Mouse (Mus musculus) hindbrain, embryonic 16.5 days (tissue): ENCODE data around the gene Zcwpw1. TPM values are rescaled to one million over a fixed set of nuclear protein-coding genes. Genes with fewer than 3 reads are reported as not detected.
"Not testable (repeated sequence)": the region's sequence is repeated elsewhere in the genome, so short reads cannot be mapped to it uniquely, and the experiment has no call there.

Experiments
- ATAC-seq: fragments of 200-750 bp; cut with Nextera tagmentation; 2 replicates; pipeline ENCODE4 v1.8.0; 2017; ENCODE audit warnings: moderate TSS enrichment, moderate library complexity
- H3K27ac ChIP-seq: fragments of 300-500 bp; sonication (generic); 2 replicates; pipeline ENCODE4 v1.5.1; 2014; ENCODE audit warnings: low read depth, mild to moderate bottlenecking, control low read depth, low read length, moderate library complexity
- H3K27me3 ChIP-seq: fragments of 300-500 bp; sonication (generic); replicated peaks from 2 replicates; pipeline ENCODE4 v1.6.1; 2014; ENCODE audit warnings: low read length; ENCODE audit not compliant: control insufficient read depth, insufficient read depth
- H3K36me3 ChIP-seq: fragments of 300-500 bp; sonication (generic); 2 replicates; pipeline ENCODE4 v1.6.1; 2014; ENCODE audit warnings: mild to moderate bottlenecking, low read length, moderate library complexity, mixed read lengths; ENCODE audit not compliant: control insufficient read depth, insufficient read depth
- H3K4me1 ChIP-seq: fragments of 300-500 bp; sonication (generic); 2 replicates; pipeline ENCODE4 v1.6.1; 2014; ENCODE audit warnings: low read depth, low read length; ENCODE audit not compliant: control insufficient read depth, insufficient read depth
- H3K4me2 ChIP-seq: fragments of 300-500 bp; sonication (generic); 2 replicates; pipeline ENCODE4 v1.6.1; 2014; ENCODE audit warnings: mild to moderate bottlenecking, low read length, control low read depth, moderate library complexity
- H3K4me3 ChIP-seq: fragments of 300-500 bp; sonication (generic); 2 replicates; pipeline ENCODE4 v1.5.1; 2014; ENCODE audit warnings: mild to moderate bottlenecking, low read length, control low read depth, moderate library complexity
- H3K9ac ChIP-seq: fragments of 300-500 bp; sonication (generic); 2 replicates; pipeline ENCODE4 v1.6.1; 2014; ENCODE audit warnings: low read depth, mild to moderate bottlenecking, control low read depth, low read length, moderate library complexity
- H3K9me3 ChIP-seq: fragments of 300-500 bp; sonication (generic); 2 replicates; pipeline ENCODE4 v1.6.1; 2014; ENCODE audit warnings: mild to moderate bottlenecking, low read length, moderate library complexity; ENCODE audit not compliant: control insufficient read depth
- WGBS: fragments of 180-500 bp; shearing (Covaris S2); extraction: QIAGEN DNeasy Blood & Tissue Kit; methylation state at CpG from one replicate; pipeline ENCODE4 v1.1.7; 2014; 5-methylcytosine and 5-hydroxymethylcytosine counted together
- polyA plus RNA-seq: library from polyadenylated mRNA; unstranded; fragments of >200 nt; fragmentation: Nextera tagmentation; extraction: Ambion mirVana; gene quantifications from 2 replicates; pipeline ENCODE4 v1.2.1, GENCODE M21; 2015

Gene Zcwpw1
- polyA plus RNA-seq, 1 experiment from 2014 or later = 11.2 TPM

DNA sequence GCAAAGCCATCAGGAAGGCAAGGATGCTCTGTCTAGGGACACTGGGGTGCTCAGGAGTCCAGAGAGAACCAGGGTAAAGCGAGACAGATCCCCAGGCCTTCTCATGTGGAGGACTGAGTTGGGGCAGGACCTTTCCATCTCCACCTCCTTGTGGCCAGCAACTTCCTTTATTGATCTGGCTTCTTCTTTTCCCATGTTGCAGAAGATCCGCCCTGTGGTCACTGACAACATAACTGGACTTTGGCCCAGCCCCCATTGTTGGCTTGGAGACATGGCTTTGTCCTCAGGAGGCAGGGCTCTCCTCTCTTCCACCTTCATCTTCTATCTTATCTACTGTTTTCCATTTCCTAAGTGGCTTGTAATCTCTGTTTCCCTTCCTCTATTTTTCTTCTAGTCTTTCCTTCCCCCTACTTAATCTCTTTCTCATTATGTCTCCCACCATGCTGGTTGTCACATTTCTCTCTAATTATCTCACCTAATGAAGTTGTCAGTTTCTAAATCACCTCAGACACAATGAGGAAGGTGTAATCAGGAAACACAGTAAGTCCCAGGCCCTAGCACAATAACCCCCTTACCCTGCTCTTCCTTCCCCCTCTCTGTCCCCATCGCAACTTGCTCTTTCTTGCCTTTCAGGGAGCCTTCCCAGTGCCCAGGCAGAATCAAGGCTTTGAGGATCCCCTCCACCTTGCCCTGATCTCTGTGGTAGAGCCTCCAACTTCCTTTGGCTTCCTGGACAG is 84.2 kb downstream of the Zcwpw1 start, which contains the start of gene Pilrb2:
Gene Pilrb2, minus strand, starts transcription at position 172 of the 737 bp plus-strand sequence.
- H3K9me3 ChIP-seq, H3K27ac ChIP-seq, H3K9ac ChIP-seq, H3K4me1 ChIP-seq, H3K4me2 ChIP-seq, ATAC-seq, H3K27me3 ChIP-seq, H3K36me3 ChIP-seq, H3K4me3 ChIP-seq: not testable (repeated sequence)
- WGBS = 85% methylated on average over 2 of the region's 3 CpGs

Other genes with a start within 250 kb of the Zcwpw1 start
- 268 and 271 TPM in 2 replicates for gene Actl6b, start 234.3 kb upstream of the Zcwpw1 start, polyA plus RNA-seq
- 7.9 and 8.4 TPM in 2 replicates for gene Tfr2, start 218.0 kb upstream of the Zcwpw1 start, polyA plus RNA-seq
- 60.0 and 63.4 TPM in 2 replicates for gene Mospd3, start 186.7 kb upstream of the Zcwpw1 start, polyA plus RNA-seq
- 23.3 and 25.7 TPM in 2 replicates for gene Pcolce, start 174.0 kb upstream of the Zcwpw1 start, polyA plus RNA-seq
- not detected in 2 replicates for gene Fbxo24, start 158.8 kb upstream of the Zcwpw1 start, polyA plus RNA-seq
- gene Lrch4, start 158.7 kb upstream of the Zcwpw1 start, polyA plus RNA-seq = 14.9 and 21.6 TPM in 2 replicates
- 7.4 and 7.6 TPM in 2 replicates for gene Gm20605, start 158.6 kb upstream of the Zcwpw1 start, polyA plus RNA-seq
- 3.4 and 6.6 TPM in 2 replicates for gene Sap25, start 146.5 kb upstream of the Zcwpw1 start, polyA plus RNA-seq
- 0.11 and 0.16 TPM in 2 replicates for gene Irs3, start 142.1 kb upstream of the Zcwpw1 start, polyA plus RNA-seq
- gene Agfg2, start 103.1 kb upstream of the Zcwpw1 start, polyA plus RNA-seq = 20.1 and 21.7 TPM in 2 replicates
- gene Nyap1, start 46.2 kb upstream of the Zcwpw1 start, polyA plus RNA-seq = 44.0 and 50.2 TPM in 2 replicates
- gene Tsc22d4, start 42.1 kb upstream of the Zcwpw1 start, polyA plus RNA-seq = 101 and 150 TPM in 2 replicates
- 34.9 and 41.8 TPM in 2 replicates for gene Ppp1r35, start 8.9 kb upstream of the Zcwpw1 start, polyA plus RNA-seq
- 11.1 and 12.2 TPM in 2 replicates for gene Mepce, start 143 bp upstream of the Zcwpw1 start, polyA plus RNA-seq
- 0.17 and 0.51 TPM in 2 replicates for gene Pilra, start 48.5 kb downstream of the Zcwpw1 start, polyA plus RNA-seq
- gene Pilrb1, start 70.3 kb downstream of the Zcwpw1 start, polyA plus RNA-seq = not detected in 2 replicates
- gene Pilrb2, start 84.0 kb downstream of the Zcwpw1 start, polyA plus RNA-seq = not detected in 2 replicates
- gene Cyp3a13, start 133.8 kb downstream of the Zcwpw1 start, polyA plus RNA-seq = not detected in 2 replicates
- gene Gjc3, start 175.3 kb downstream of the Zcwpw1 start, polyA plus RNA-seq = 1.9 and 2.0 TPM in 2 replicates
- not detected in 2 replicates for gene Azgp1, start 193.7 kb downstream of the Zcwpw1 start, polyA plus RNA-seq
- not detected in 2 replicates for gene Smok3a, start 233.5 kb downstream of the Zcwpw1 start, polyA plus RNA-seq
- not detected in 2 replicates for gene Smok3b, start 233.6 kb downstream of the Zcwpw1 start, polyA plus RNA-seq